Mouse (Mus musculus): ENCODE results near the gene Tmem200b.

Tmem200b gene

GRCm38 (mm10) chr4:131910237-131910994 lies 11.2 kb upstream of the Tmem200b start:
- DNase-seq = peak in 1 of 2 experiments; percentile 73

GRCm38 (mm10) chr4:131911521-131911920 lies 10.1 kb upstream of the Tmem200b start:
- no peak for DNase-seq

DNA sequence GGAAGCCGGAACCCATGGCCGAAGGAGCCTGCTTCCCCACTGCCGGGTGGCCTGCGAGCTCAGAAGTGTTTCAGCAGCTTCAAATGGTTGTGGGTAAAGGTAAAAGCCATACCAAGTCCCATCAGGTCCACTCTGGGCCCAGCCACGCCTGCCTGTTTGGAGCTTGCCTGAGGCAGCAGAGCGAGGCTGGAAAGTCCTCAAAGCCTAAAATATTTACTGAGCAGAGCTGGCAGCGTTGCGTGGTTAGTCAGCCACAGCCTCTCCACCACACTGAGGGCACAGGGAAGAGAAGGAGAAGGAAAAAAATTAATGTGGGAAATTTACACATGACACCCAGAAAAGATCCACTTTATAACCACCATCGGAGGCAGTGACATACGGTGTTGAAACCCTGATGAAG lies 8.0 kb upstream of the Tmem200b start:
- DNase-seq = peak in 1 of 2 experiments; percentile 64

DNA sequence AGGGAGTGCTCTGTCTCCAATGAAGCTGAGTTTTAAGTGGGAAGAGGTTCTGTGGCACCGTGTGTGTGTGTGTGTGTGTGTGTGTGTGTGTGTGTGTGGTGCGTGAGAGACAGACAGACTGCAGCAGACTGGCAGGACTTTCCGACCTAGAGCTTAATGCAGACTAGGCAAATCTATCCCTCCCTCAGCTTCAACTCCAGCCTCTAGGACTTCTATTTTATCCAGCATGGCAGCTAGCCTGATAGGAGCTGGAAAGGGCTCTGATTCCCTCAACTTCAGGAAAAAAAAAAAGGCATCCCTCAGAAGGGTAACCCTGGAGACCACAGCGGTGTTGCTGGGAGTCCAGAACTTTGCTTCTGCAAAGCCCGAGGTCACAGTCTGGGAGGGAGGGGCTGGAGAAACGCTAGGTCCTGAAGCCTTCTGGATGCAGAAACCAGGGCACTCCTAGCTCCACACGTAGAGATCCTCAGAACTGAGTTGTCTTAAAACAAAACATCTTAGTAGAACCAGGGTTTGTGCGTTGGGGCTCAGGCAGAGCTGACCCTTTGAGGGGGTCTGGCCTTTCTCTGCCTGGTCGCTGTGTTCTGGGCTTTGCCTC lies 7.4 kb upstream of the Tmem200b start:
- DNase-seq = no peak

DNA sequence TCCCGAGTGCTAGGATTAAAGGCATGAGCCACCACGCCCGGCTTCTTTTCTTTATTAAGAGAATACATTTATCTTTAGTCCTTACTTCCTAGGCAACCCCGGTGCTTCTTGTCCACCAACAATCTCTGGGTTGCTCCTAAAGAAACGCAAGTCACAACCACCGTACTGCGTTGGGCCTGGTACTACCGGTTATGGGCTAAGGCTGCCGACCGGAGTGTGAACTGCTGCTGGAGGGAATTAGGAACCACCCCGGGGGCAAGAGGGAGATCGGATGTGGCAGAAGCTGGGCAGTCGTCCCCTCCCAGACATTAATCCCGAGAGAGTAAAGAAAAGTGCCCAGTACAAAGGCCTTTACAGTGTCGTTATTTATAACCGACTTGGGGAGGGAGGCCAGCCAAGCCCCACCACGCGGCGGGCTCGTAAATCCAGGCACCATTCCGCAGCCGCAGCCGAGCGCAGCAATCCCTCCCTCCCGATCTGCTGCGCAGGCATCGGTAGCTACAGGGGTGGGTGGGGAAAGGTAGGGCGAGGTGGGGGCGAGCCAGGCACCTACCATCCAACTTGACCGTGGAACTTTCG lies 6.6 kb upstream of the Tmem200b start:
- DNase-seq = peak; percentile 66 to 83

DNA sequence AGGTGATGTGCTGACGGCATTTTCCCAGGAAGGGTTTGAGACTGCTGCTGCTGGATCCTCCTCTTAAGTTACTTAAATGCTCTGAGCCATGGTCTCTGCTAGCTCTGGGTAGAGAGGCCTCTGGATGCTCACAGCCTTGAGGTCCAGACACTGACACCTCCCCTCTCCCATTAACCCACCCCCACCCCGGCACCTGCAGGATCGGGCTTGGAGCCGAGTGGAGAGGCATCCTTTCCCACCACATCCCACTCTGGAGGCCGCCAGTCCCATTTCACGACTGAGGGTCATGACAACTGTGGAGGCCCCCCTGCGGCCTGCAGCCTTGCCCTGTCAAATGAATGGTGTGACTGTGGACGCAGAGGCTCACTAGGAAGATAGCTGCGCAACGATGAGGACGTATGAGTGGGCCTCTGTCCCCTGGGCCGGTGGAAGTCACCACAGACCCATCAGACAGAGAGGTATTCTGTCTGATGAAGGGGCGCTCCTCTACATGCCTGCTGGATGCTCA lies 5.7 kb upstream of the Tmem200b start:
- no peak for DNase-seq

- peak; percentile 85 to 94 for DNase-seq
Measured at GRCm38 (mm10) chr4:131916425-131916824, 5.1 kb upstream of the Tmem200b start.

DNA sequence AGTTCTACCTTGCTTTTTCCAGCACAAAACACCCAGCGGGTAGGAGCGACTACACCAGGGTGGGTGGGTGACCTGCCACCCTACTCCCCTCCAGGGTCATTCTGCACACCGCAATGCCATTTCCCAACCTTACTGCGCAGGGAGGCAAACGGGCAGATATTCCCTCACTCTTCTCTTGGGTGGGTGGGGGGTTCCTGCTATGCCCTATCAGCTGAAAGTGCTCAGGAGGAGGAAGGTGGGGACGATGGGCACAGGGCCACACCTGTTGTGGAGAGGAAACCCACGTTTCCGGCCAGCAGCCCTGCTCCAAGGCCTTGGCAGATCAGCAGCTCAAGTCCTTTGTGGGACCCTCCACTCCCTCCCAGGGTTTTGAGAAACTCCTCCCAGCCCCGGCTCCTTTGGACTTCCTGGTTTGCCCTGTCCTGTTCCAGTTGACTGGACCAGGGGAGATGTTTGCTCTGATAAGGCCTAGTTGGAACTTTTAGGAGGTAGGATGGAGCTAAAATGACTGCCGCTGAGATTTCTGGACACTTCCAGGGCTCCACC lies 4.5 kb upstream of the Tmem200b start:
- DNase-seq = peak; percentile 48 to 78

DNA sequence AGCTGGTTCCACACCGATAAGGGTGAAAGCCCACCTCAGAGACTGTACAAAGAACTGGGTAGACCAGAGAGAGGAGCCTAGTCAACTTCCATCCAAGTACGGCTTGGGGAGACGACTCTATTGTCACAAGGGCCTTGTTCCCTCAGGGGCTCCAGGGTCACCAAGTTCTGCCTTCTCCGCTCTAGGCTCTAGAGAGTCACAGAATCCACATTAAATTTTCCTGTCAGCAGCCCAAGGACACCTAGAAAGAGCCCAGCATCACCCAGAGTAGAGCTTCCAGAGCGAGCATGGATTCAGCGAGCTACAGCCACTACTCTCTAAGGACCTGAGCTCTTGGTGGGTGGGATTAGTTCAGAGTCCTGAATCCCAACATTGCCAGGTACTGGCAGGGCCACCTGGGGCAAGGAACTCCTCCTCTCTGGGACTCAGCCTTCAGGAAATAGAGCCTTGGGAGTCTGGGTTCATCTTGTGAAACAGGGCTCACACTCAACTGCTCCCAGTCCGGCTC lies 3.5 kb upstream of the Tmem200b start:
- no peak for DNase-seq

- peak; percentile 55 to 80 for DNase-seq
Measured at GRCm38 (mm10) chr4:131918711-131919500, 2.7 kb upstream of the Tmem200b start.

GRCm38 (mm10) chr4:131919506-131920140 lies 1.9 kb upstream of the Tmem200b start:
- DNase-seq = no peak

DNA sequence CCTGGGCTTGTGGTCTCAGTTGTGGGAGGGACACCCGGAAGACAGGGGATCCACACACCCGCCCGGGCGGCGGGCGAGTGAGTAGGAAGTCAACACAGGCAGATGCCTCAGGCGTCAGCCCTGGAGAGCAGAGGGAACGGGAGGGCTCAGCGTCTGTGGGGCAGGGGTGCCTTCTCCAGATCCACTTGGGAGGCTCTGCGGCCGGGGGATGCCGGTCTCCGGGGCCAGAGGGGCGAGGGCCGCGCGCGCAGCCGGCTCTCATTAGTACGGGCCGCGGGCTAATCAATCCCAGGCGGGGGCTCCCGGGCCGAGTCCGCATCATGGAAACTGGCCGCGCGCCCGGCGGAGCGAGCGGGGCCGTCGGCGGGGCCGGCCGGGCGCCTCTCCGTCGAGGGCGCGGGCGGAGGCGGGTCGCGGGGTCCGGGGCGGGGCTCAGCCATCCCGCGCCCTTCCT lies 1.4 kb upstream of the Tmem200b start:
- peak; percentile 71 to 85 for DNase-seq

DNA sequence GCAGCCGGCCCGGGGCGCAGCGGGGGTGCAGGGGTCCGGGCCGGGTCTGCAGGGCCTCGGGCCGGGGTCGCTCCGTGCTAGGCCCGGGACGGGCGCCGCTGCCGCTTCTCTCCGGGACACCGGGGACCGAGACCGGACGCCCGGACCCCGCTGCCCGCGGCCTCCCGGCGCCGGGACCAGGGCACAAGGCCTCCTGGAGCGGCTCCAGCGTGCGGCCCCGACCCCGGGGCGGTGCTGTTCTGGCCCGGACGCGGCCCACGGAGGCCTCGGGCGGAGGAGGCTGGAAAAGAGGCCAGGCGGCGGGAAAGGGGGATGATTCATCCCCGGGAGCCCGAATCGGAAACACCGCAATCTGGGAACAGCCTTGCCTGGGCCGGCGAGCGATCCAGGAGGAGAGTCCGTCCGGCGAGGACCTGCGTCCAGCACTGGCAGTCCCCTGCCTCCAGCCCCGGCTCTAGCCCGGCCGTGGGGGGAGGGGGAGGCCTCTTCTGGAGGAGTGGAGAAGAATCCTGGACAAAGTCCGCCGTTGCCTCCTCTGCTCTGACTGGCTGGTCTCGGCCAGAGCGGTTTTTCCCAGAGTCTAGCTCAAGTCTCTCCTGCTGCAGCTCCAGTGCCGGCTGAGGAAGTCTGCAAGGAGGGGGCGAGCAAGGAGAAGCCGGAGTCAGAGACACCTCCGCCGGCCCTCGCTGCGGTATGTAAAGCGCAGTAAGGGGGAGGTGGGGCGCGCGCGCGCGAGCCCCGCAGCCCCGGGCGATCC lies 798 bp upstream of the Tmem200b start:
- DNase-seq = peak; percentile 80 to 89

- DNase-seq = no peak
Measured at GRCm38 (mm10) chr4:131922404-131922803, 833 bp downstream of the Tmem200b start.

- peak; percentile 91 to 95 for DNase-seq
Measured at GRCm38 (mm10) chr4:131924096-131924810, 2.7 kb downstream of the Tmem200b start.

- DNase-seq = no peak
Measured at GRCm38 (mm10) chr4:131929146-131929545, 7.6 kb downstream of the Tmem200b start.

DNA sequence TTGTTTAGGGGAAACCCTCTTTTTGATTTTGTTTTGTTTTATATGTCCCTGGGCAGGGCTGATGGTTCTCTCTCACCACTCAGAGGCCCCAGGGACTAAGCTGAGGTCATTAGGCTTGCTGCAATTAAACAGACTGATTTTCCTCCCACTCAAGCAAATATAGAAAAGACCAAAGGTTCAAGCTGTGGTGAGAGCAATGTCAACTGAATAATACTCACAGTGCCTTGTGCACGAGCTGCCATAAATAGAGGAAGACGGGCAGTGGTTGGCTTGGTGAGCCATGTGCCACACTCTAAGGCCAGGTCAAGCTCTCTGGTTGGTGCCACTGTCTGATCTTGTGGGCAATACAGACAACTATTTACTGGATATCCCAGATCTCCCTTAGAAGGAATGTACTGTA lies 17.9 kb downstream of the Tmem200b start:
- no peak for DNase-seq

DNA sequence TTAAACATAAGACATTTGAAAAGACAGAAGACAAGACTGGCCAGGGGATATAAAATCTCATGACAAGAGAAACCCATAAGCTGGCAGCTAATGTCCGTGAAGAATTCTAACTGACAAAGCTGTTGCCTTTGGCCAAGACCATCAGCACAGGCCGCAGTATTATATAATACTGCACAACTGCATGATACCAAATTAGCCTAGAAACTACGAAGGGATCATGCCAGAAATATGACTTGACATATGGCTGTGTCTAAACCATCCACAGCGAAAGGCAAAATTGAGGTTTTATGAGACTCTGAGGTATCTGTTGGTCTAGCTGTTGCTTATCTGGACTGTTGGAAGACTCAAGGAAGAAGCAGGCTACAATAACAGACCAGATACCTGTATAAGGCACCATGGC lies 19.3 kb downstream of the Tmem200b start:
- no peak for DNase-seq

DNA sequence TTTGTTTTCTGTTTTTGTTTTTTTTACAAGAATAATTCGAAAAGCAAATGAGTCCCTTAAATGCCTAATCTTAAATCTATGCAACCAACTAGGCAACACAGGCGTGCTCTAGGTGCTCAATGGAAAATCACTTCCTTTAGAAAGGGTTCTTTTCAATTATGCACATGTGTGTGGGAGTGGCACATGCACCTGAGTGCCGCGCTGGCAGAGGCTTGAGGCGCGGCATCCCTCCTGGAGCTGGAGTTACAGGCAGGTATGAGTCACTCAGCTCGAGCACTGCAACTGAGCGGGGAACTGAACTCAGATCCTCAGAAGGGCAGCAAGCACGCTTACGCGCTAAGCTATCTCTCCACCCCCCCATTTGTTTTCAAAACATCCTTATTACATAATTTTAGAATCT lies 26.3 kb downstream of the Tmem200b start:
- peak in 1 of 2 experiments; percentile 49 for DNase-seq

DNA sequence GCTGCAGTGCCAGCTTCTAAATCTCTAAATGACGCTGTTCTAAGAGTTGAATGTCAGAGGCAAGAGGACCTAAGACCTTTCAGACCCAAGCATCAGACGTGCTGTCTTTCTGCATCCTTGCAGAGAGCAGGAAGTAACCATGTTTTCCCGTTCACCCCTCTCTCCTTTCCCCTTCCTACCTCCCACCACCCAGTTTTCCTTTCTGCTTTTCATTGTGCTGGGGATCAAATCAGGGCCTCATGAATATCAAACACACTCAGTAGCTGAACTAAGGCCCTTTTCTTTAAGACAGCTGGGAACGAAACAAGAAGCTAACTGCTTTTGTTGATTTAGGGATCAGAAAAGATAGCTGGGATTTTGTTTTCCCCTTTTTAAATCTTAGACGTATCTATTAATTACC lies 28.3 kb downstream of the Tmem200b start:
- DNase-seq = no peak
